Mouse (Mus musculus): ENCODE data around the gene Wrnip1. TPM values are rescaled to one million over a fixed set of nuclear protein-coding genes. Genes with fewer than 3 reads are reported as not detected.

The Wrnip1 gene
- polyA plus RNA-seq, 1 experiment = 26.6 TPM

DNA sequence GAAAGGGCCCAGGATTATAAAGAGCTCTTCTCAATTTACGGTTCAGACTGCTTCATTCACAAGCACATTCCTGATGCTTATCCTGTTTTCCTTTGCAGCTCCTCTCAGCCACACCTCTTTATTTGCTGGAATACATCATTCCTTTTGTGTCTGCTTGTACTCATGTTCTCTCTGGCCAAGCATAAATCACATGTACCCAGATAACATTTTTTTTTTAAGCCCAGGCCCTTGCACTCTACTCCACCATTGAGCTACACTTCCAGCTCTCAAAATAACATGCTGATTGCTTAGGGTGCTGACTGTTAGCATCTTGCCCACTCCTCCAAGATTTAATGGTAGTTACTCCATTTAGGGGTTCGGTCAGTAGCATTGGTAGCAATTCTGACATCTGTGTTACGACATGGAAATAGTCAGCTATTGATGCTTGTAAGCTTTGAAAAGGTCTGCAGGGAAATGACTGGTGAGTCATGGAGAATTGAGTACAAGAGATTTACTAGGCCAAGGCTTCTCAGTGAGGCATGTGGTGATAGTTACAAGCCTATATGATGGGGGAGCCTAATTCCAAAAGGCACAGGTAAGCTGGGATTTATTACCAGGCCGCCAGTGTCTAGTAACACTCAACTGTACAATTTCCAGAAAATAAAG, 2.0 kb downstream of the Wrnip1 start:
- WGBS = 89% methylated on average over 4 of the region's 4 CpGs
- TF ChIP-seq CTCF (IDR thresholded peaks at IDR 0.05; ENCODE audit: extremely low read depth, insufficient read depth, insufficient read length, insufficient replicate concordance) (no peak), POLR2A (IDR thresholded peaks at IDR 0.05; ENCODE audit: low read depth, low read length) (no peak)
- Histone ChIP-seq H3K4me1 (ENCODE audit: control insufficient read depth, insufficient read depth, insufficient read length) (peaks cover 6% of the 10 kb centered on the region; the same call in 1 of the 2 replicates), H3K4me3 (ENCODE audit: extremely low read depth, insufficient read depth, insufficient read length) (no peak overlapping the region), H3K27ac (ENCODE audit: insufficient read depth, low read length) (no peak overlapping the region), H3K36me3 (ENCODE audit: control insufficient read depth, insufficient read depth, low read length) (peaks cover 13% of the 10 kb centered on the region), H3K27me3 (ENCODE audit: control insufficient read depth, insufficient read depth, low read length) (no peaks in the 10 kb centered on the region)
- DNase-seq (ENCODE audit: low read depth in 1 of 2, low spot score in 2 of 2) = no peak

DNA sequence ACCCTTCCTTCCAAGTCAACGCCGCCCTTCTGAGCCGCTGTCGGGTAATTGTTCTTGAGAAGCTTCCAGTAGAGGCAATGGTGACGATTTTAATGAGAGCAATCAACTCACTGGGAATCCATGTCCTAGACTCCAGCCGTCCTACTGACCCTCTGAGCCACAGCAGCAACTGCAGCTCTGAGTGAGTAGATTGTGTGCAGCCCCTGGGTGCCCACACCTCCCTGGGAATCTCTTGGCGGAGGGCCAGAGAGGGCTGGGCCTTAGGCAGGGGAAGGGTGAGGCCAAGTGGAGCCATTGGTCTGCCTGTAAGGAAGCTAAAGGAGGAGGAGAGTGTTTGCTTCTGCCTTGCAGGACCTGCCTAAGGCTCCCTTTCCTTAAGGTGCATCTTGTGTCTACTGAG, 5.0 kb downstream of the Wrnip1 start:
- peaks cover 17% of the 10 kb centered on the region for H3K36me3 ChIP-seq (ENCODE audit: control insufficient read depth, insufficient read depth, low read length)

DNA sequence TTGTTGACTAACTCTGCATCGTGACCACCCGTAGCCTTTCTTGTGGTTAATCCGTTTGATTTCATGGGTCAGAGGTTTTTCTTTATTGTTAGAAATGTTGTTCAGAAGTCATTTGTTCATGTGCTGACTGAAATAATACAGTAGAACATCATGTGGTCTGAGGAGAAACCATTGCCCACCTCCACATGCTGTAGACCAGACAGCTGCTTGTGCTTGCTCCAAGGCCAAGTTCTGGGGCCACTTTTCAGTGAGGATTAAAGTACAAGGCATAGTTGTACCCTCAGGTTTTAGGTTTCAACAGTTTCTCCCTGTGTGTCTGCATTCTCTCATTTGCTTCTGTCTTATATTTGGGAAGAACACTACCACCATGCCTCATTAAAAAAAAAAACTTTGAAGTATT, 5.8 kb downstream of the Wrnip1 start:
- peaks cover 4% of the 10 kb centered on the region; the same call in 1 of the 2 replicates for H3K4me1 ChIP-seq (ENCODE audit: control insufficient read depth, insufficient read depth, insufficient read length)
- 50% methylated on average over 3 of the region's 3 CpGs for WGBS
- H3K36me3 ChIP-seq (ENCODE audit: control insufficient read depth, insufficient read depth, low read length) = peaks cover 17% of the 10 kb centered on the region
- H3K27me3 ChIP-seq (ENCODE audit: control insufficient read depth, insufficient read depth, low read length) = no peaks in the 10 kb centered on the region
- no peak overlapping the region for H3K4me3 ChIP-seq (ENCODE audit: extremely low read depth, insufficient read depth, insufficient read length)
- DNase-seq (ENCODE audit: low read depth in 1 of 2, low spot score in 2 of 2) = no peak
- TF ChIP-seq CTCF (IDR thresholded peaks at IDR 0.05; ENCODE audit: extremely low read depth, insufficient read depth, insufficient read length, insufficient replicate concordance) (no peak), POLR2A (IDR thresholded peaks at IDR 0.05; ENCODE audit: low read depth, low read length) (no peak)
- no peak overlapping the region for H3K27ac ChIP-seq (ENCODE audit: insufficient read depth, low read length)

More for the DNA sequence above, 5.0 kb downstream of the Wrnip1 start:
- no peak for TF ChIP-seq CTCF (IDR thresholded peaks at IDR 0.05; ENCODE audit: extremely low read depth, insufficient read depth, insufficient read length, insufficient replicate concordance)
- no peak for TF ChIP-seq POLR2A (IDR thresholded peaks at IDR 0.05; ENCODE audit: low read depth, low read length)
- no peak overlapping the region for H3K4me3 ChIP-seq (ENCODE audit: extremely low read depth, insufficient read depth, insufficient read length)
- H3K4me1 ChIP-seq (ENCODE audit: control insufficient read depth, insufficient read depth, insufficient read length) = peaks cover 6% of the 10 kb centered on the region; the same call in 1 of the 2 replicates
- 94% methylated on average over 7 of the region's 7 CpGs for WGBS
- H3K27me3 ChIP-seq (ENCODE audit: control insufficient read depth, insufficient read depth, low read length) = no peaks in the 10 kb centered on the region
- no peak overlapping the region for H3K27ac ChIP-seq (ENCODE audit: insufficient read depth, low read length)
- no peak for DNase-seq (ENCODE audit: low read depth in 1 of 2, low spot score in 2 of 2)

DNA sequence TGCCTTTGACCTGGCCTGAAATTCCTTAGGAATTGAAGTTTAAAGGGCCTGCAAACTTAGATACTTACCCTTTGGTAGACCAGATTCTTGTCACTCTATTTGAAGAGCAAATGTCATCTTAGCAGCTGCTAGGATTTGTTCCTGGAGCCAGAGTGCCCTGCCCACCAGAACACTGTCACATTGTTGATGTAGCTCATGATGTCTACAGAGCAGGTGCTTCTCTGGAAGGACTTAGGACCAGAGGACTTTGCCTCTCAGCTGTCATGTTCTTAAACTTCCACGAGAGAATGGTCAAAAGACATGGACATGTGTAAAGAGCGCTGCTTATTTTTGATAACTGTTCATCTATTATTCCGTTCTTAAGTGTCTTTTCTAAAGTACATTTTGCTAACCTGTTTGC, 17.4 kb downstream of the Wrnip1 start:
- WGBS = 94% methylated on average over 3 of the region's 3 CpGs
- Histone ChIP-seq H3K27ac (ENCODE audit: insufficient read depth, low read length) (no peak overlapping the region), H3K4me3 (ENCODE audit: extremely low read depth, insufficient read depth, insufficient read length) (no peak overlapping the region), H3K36me3 (ENCODE audit: control insufficient read depth, insufficient read depth, low read length) (peaks cover 42% of the 10 kb centered on the region), H3K27me3 (ENCODE audit: control insufficient read depth, insufficient read depth, low read length) (no peaks in the 10 kb centered on the region), H3K4me1 (ENCODE audit: control insufficient read depth, insufficient read depth, insufficient read length) (no peaks in the 10 kb centered on the region)
- DNase-seq (ENCODE audit: low read depth in 1 of 2, low spot score in 2 of 2) = no peak
- TF ChIP-seq CTCF (IDR thresholded peaks at IDR 0.05; ENCODE audit: extremely low read depth, insufficient read depth, insufficient read length, insufficient replicate concordance) (no peak), POLR2A (IDR thresholded peaks at IDR 0.05; ENCODE audit: low read depth, low read length) (no peak)

DNA sequence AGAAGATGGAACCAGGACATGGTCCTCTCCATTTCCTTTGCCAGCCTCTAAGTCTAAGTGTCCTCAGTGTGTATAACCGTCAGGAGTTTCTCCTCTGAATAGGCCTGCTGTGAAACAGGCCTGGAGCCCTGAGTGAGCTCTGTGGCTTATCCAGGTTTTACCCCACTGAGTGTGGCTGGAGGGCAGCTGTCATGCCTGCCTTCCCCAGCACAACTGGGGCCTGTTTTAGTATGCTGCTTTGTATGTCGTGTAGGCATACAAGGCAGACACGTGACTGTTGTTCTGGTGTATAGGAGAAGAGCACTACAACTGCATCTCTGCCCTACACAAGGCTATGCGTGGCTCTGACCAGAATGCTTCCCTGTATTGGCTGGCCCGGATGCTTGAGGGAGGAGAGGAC, 18.1 kb downstream of the Wrnip1 start:
- TF ChIP-seq POLR2A (IDR thresholded peaks at IDR 0.05; ENCODE audit: low read depth, low read length) (no peak), CTCF (IDR thresholded peaks at IDR 0.05; ENCODE audit: extremely low read depth, insufficient read depth, insufficient read length, insufficient replicate concordance) (no peak)
- Histone ChIP-seq H3K27ac (ENCODE audit: insufficient read depth, low read length) (no peak overlapping the region), H3K4me3 (ENCODE audit: extremely low read depth, insufficient read depth, insufficient read length) (no peak overlapping the region), H3K27me3 (ENCODE audit: control insufficient read depth, insufficient read depth, low read length) (no peaks in the 10 kb centered on the region), H3K36me3 (ENCODE audit: control insufficient read depth, insufficient read depth, low read length) (peaks cover 41% of the 10 kb centered on the region), H3K4me1 (ENCODE audit: control insufficient read depth, insufficient read depth, insufficient read length) (no peaks in the 10 kb centered on the region)
- no peak for DNase-seq (ENCODE audit: low read depth in 1 of 2, low spot score in 2 of 2)
- 91% methylated on average over 5 of the region's 5 CpGs for WGBS

DNA sequence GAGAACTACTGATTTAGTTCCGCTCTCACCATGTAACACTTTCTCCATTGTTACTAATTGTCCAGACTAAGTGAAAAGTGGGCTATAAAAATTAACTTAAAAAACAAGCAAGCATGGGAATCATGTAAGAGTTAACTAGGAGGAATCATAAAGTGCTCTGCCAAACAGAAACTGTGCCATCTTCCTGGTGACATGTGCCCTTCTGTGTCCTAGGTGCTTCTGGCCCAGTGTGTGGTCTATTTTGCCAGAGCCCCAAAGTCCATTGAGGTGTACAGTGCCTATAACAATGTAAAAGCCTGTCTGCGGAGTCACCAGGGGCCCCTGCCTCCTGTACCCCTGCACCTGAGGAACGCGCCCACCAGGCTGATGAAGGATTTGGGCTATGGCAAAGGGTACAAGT, 19.8 kb downstream of the Wrnip1 start:
- Histone ChIP-seq H3K4me1 (ENCODE audit: control insufficient read depth, insufficient read depth, insufficient read length) (peaks cover 2% of the 10 kb centered on the region; the same call in 1 of the 2 replicates), H3K27ac (ENCODE audit: insufficient read depth, low read length) (no peak overlapping the region), H3K4me3 (ENCODE audit: extremely low read depth, insufficient read depth, insufficient read length) (no peak overlapping the region), H3K27me3 (ENCODE audit: control insufficient read depth, insufficient read depth, low read length) (no peaks in the 10 kb centered on the region), H3K36me3 (ENCODE audit: control insufficient read depth, insufficient read depth, low read length) (peaks cover 34% of the 10 kb centered on the region)
- TF ChIP-seq CTCF (IDR thresholded peaks at IDR 0.05; ENCODE audit: extremely low read depth, insufficient read depth, insufficient read length, insufficient replicate concordance) (no peak), POLR2A (IDR thresholded peaks at IDR 0.05; ENCODE audit: low read depth, low read length) (no peak)
- WGBS = 96% methylated on average over 4 of the region's 4 CpGs
- DNase-seq (ENCODE audit: low read depth in 1 of 2, low spot score in 2 of 2) = no peak

DNA sequence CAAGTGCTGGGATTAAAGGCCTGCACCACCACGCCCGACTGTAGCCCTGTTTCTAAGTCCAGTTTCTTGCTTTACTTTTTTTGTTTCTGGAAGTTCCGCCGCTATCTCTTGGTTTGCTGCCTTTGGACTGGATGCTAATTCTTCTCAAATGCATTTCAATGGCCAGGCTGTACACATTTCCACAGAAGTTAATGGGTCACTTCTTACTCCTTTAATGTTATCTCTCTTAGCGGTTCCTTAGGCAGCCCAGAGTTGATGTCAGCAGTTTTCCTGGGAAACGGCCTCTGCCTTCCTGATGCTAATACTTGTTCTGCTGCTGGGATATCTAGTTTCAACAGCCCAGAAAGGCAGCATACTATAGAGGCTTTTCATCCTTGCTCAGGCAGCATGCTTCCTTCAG, 21.3 kb downstream of the Wrnip1 start:
- 90% methylated on average over 6 of the region's 6 CpGs for WGBS

More for the DNA sequence above, 21.3 kb downstream of the Wrnip1 start:
- Histone ChIP-seq H3K27ac (ENCODE audit: insufficient read depth, low read length) (no peak overlapping the region), H3K4me1 (ENCODE audit: control insufficient read depth, insufficient read depth, insufficient read length) (peaks cover 2% of the 10 kb centered on the region; the same call in 1 of the 2 replicates), H3K36me3 (ENCODE audit: control insufficient read depth, insufficient read depth, low read length) (peaks cover 23% of the 10 kb centered on the region), H3K4me3 (ENCODE audit: extremely low read depth, insufficient read depth, insufficient read length) (no peak overlapping the region), H3K27me3 (ENCODE audit: control insufficient read depth, insufficient read depth, low read length) (no peaks in the 10 kb centered on the region)
- TF ChIP-seq POLR2A (IDR thresholded peaks at IDR 0.05; ENCODE audit: low read depth, low read length) = no peak
- TF ChIP-seq CTCF (IDR thresholded peaks at IDR 0.05; ENCODE audit: extremely low read depth, insufficient read depth, insufficient read length, insufficient replicate concordance) = no peak
- DNase-seq (ENCODE audit: low read depth in 1 of 2, low spot score in 2 of 2) = no peak

All from spleen, adult 2 months (tissue).